Mouse (Mus musculus) right cerebral cortex, postnatal 14 days (tissue): ENCODE measurements around the gene Fgd2.
"Not testable (repeated sequence)": the region's sequence is repeated elsewhere in the genome, so short reads cannot be mapped to it uniquely, and the experiment has no call there.

Source experiments
- DNase-seq: peaks from one replicate; pipeline ENCODE4 v3.0.0; 2022

The Fgd2 gene

DNA sequence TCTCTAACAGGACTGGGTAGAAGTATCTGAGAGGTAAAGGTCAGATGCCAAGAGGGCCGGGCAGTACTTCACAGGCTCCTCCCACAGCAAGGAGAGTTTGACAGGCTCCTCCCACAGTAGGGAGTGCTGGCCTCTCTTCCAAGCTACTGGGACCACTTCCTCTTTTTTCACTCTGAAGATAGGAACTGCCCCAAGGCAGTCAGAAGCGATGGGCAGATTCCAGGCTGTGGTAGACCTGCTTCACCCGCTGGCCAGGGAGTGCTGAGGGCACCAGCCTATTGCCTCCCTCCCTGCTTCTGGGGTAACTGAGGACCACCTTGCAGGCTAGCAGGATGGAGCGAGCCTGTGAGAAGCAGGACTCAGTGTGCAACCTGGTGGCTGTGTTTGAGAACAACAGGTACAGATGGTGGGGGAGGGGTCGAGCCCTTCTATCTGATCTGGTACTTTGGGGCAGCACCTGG lies at the start of gene Fgd2:
TSS of gene Fgd2 (plus strand) at position 154 of the 461 bp plus-strand sequence.
- no peak for DNase-seq

GRCm38 (mm10) chr17:29311602-29312001 lies 49.1 kb upstream of the Fgd2 start:
- peak; percentile 22 for DNase-seq

GRCm38 (mm10) chr17:29312082-29312481 lies 48.6 kb upstream of the Fgd2 start:
- no peak for DNase-seq

DNA sequence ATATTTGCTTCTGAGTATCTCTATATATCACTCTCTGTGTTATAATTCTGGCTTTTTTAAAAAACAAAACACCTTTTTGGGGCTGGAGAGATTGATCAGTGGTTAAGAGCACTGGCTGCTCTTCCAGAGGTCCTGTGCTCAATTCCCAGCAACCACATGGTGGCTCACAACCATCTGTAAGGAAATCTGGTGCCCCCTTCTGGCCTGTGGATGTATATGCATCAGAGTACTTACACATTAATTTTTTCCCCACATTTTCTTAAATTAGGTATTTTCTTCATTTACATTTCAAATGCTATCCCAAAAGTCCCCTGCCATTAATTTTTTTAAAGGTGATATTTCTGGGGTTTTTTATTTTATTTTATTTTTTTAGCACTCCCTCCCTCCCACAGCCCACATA lies 47.4 kb upstream of the Fgd2 start:
- no peak for DNase-seq

GRCm38 (mm10) chr17:29315672-29316465 lies 44.8 kb upstream of the Fgd2 start:
- DNase-seq: no peak

DNA sequence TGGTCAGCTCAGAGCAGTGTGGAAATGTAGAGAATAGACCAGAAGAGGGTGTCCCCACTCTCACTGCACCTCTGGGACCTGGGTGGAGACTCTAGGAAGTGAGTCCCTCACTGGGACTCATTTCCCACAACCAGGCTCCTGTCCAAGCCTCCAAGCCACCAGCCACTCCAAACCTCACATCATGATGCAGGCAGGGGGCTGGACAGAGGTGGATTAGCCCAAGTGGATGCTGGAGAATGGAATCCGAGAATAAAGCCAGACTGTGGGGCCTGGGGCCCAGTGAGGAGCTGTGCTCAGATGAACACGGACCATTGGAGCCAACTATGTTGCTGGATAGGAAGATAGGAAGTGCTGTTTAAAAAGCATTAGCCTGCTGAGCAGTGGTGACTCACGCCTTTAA lies 43.8 kb upstream of the Fgd2 start:
- no peak for DNase-seq

GRCm38 (mm10) chr17:29317380-29317779 lies 43.3 kb upstream of the Fgd2 start, which contains the start of gene Pi16:
TSS of gene Pi16 (plus strand) at chr17:29317680.
- DNase-seq: not testable (repeated sequence)

GRCm38 (mm10) chr17:29318731-29319250 lies 41.9 kb upstream of the Fgd2 start:
- DNase-seq: no peak

- no peak for DNase-seq
Measured at GRCm38 (mm10) chr17:29319476-29319875, 41.2 kb upstream of the Fgd2 start.

GRCm38 (mm10) chr17:29319881-29320639 lies 40.7 kb upstream of the Fgd2 start:
- no peak for DNase-seq

DNA sequence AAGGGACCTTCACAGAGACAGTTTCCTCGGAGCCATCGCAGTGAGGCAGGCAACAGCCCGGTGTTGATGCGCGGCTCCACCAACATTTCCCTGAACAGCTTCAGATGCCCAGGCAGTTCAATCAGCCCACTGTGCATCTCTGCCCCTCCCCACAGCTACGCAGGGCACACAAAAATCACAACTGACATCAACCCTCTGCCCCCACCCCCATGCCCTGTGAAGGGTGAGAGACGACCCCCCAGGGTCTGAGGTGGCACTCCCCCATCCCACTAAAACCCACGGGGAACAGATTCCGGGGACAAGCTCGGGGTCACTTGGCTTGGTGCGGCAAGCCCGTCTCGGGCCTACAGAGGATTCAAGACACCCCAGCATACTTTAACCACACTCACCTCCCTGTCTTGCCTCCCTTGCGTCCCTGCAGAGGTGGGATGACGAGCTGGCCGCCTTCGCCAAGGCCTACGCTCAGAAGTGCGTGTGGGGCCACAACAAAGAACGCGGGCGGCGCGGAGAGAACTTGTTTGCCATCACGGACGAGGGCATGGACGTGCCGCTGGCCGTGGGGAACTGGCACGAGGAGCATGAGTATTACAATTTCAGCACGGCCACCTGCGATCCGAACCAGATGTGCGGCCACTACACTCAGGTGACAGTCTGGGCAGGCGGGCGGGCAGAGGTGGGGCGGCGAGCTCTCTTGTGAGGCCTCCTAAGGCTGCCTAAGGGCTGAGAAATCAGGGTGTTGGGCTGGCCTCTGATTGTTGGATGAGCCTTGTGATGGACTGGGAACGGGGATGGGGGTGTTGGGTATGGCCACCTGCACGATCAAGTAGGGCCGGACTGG lies 38.7 kb upstream of the Fgd2 start:
- no peak for DNase-seq

DNA sequence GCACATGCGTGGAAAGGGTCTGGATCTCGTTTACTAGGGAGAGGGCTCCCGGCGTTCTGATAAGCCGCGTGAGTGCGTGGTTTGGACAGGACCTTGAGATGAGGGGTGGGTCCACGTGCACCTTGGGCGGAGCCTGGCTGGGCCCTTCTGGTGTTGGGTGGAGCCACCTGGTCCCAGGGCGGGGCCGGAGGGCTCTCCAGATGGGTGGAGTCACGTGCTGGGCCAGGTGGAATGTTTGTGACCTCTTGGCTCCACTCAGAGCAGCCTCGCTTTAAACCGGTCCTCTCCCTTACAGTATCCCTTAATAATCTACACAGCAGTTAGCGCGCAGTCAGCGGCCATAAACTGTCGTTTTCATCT lies 38.1 kb upstream of the Fgd2 start:
- no peak for DNase-seq

- DNase-seq: no peak
Measured at GRCm38 (mm10) chr17:29323625-29324024, 37.1 kb upstream of the Fgd2 start.

- no peak for DNase-seq
Measured at GRCm38 (mm10) chr17:29325831-29326230, 34.9 kb upstream of the Fgd2 start.

- peak; percentile 31 for DNase-seq
Measured at GRCm38 (mm10) chr17:29326531-29327529, 33.9 kb upstream of the Fgd2 start.

DNA sequence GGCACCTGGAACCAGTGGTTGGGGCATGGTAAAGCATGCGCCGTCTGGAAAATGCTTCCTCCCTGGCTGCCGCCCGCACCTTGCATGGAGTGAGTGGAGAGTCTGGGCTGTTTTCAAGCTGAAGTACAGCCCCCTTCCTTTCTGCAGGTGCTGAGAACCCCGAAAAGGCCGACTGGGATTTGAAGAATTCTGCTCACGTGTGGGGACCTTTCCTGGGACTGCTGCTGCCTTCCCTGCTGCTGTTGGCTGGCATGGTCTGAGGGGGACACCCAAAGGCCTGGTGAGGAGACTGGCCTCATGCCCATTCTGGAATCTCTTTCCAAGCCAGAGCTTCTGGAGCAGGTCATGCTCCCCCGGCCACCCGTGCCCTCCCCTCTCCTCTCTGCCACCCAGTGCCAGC lies 33.0 kb upstream of the Fgd2 start:
- DNase-seq: no peak

DNA sequence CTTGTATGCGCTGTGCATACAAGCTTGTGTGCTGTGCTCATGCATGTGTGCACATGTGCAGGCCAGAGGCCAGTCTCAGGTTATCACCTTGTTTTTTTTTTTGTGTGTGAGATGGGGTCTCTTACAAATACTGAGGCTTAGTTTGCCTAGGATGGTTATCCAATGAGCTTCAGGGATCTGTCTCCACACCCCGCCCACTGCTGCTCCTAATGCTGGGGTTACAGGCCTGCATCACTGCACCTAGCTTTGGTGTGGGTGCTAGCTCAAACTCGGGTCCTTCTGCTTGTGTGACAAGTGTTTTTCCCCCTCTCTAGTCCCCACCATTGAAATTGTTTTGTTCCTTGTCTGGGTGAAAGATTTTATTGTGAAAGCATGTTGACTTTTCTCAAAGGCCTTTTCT lies 30.5 kb upstream of the Fgd2 start:
- no peak for DNase-seq

GRCm38 (mm10) chr17:29330671-29331410 lies 29.9 kb upstream of the Fgd2 start:
- DNase-seq: no peak

- DNase-seq: no peak
Measured at GRCm38 (mm10) chr17:29332186-29332685, 28.5 kb upstream of the Fgd2 start.

DNA sequence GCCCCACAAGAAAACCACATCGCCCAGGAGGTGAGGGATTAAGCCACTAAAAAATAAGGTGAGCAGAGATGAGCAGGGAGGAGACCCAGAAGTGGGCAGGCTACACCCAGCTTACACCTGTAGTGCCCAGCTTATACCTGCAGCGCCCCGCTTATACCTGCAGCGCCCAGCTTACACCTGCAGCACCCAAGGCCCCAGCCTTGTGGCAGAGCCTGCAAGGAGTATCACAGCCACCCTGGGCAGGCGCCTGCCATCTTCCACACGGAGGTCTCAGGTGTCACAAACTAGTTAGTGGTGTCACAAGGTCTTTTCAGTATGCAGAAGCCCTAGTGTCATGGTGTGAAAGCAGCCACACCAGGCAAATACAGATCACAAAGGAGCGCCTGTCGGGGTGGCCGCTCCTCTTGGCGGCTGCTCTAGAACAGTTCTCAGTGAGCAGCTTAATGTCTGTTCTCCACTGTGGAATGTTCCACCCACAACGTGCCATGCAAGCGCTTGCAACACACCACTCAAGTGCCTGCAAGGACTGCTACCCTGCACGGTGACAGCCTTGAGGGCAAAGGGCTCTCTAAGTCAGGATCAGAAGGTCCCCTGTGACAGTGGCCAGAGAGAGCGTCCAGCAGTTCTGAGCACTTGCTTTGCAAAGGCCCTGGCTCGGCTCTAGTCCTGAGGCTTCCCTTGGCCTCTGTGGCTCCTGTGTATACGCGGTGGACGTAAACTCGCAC lies 24.3 kb upstream of the Fgd2 start:
- DNase-seq: no peak
